Mouse (Mus musculus) liver, postnatal 0 days (tissue): ENCODE measurements at regions not wholly inside any gene's neighbourhood (a gene's known extent, or its start where the extent isn't known, plus 50 kb on each side); places are given as distances from the start of the nearest gene placed in this dataset.
"Not testable (repeated sequence)": the region's sequence is repeated elsewhere in the genome, so short reads cannot be mapped to it uniquely, and the experiment has no call there.

ENCODE experiments used
- ATAC-seq: fragments of 200-750 bp; cut with Nextera tagmentation; 2 replicates; pipeline ENCODE4 v1.8.0; 2017; ENCODE audit warnings: mild to moderate bottlenecking, moderate library complexity
- DNase-seq: peaks from one replicate; pipeline ENCODE4 v3.0.0-alpha.2; 2016
- H3K27ac ChIP-seq: fragments of 300-500 bp; sonication (generic); 2 replicates; pipeline ENCODE4 v1.5.1; 2014; ENCODE audit warnings: antibody characterized with exemption, moderate library complexity, mild to moderate bottlenecking, low read depth
- H3K27me3 ChIP-seq: fragments of 300-500 bp; sonication (generic); 2 replicates; pipeline ENCODE4 v1.6.1; 2014; ENCODE audit warnings: low read length, control low read depth, mixed read lengths; ENCODE audit not compliant: insufficient read depth
- H3K36me3 ChIP-seq: fragments of 300-500 bp; sonication (generic); replicated peaks from 2 replicates; pipeline ENCODE4 v1.6.1; 2014; ENCODE audit warnings: mild to moderate bottlenecking, control low read depth, low read length, moderate library complexity, mixed read lengths; ENCODE audit not compliant: insufficient read depth
- H3K4me1 ChIP-seq: fragments of 300-500 bp; sonication (generic); 2 replicates; pipeline ENCODE4 v1.6.1; 2014; ENCODE audit warnings: antibody characterized with exemption, mild to moderate bottlenecking, control low read depth; ENCODE audit not compliant: insufficient read depth
- H3K4me2 ChIP-seq: fragments of 300-500 bp; sonication (generic); 2 replicates; pipeline ENCODE4 v1.6.1; 2014; ENCODE audit warnings: low read depth, mild to moderate bottlenecking, low read length, moderate library complexity, mixed read lengths
- H3K4me3 ChIP-seq: fragments of 300-500 bp; sonication (generic); 2 replicates; pipeline ENCODE4 v1.5.1; 2014; ENCODE audit warnings: low read depth, low read length
- H3K9ac ChIP-seq: fragments of 300-500 bp; sonication (generic); replicated peaks from 2 replicates; pipeline ENCODE4 v1.6.1; 2014; ENCODE audit warnings: mild to moderate bottlenecking, moderate library complexity
- H3K9me3 ChIP-seq: fragments of 300-500 bp; sonication (generic); 2 replicates; pipeline ENCODE4 v1.6.1; 2016; ENCODE audit warnings: mild to moderate bottlenecking, control low read depth, low read length, mixed read lengths
- CTCF ChIP-seq: sonication (generic); IDR thresholded peaks from 2 replicates; pipeline ENCODE4 v1.5.1; 2016; ENCODE audit warnings: antibody characterized with exemption, low read depth
- EP300 ChIP-seq: IDR thresholded peaks from 2 replicates; pipeline ENCODE4 v1.6.1; 2016; ENCODE audit warnings: antibody characterized with exemption, low read depth, mild to moderate bottlenecking
- WGBS: fragments of 180-500 bp; shearing (Covaris S2); extraction: QIAGEN DNeasy Blood & Tissue Kit; methylation state at CpG from one replicate; pipeline ENCODE4 v1.1.7; 2014; ENCODE audit not compliant: insufficient replicate concordance; 5-methylcytosine and 5-hydroxymethylcytosine counted together

DNA sequence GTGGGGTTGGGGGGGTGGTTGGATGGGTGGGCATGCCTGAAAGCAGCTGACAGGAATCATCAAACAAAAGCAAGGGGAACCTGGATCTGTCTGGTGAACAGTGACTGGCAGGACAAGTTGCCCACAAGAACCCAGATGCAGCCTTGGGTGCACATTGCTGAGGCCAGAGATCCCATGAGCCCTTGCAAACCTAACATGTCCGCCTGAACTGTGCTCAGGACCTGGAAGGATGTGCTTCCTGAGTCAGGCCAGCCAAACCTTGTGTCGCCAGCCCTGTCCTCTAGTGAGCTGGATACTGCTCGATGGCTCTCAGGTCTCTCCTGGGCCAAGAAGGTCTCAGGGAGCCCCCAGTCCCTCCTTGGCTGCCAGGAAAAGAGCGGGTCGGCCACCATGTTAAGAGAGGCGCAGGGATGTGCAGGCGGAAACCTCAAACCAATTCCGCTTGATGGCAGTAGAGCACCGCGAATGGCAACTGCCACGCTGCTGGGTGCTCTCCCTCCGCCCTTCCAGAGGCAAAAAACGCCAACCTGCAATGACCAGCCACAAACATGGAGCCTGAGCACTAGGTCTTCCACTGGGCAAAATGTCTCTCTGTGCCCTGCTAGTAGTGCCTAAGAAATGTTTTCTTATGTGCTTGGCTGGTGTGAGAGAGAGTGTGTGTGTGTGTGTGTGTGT lies 140.2 kb downstream of the Pls3 start:
- H3K4me3 ChIP-seq, ATAC-seq, H3K4me1 ChIP-seq, H3K4me2 ChIP-seq, H3K27me3 ChIP-seq, H3K9ac ChIP-seq, H3K36me3 ChIP-seq, H3K27ac ChIP-seq, H3K9me3 ChIP-seq: not testable (repeated sequence)
- peak; percentile 17 for DNase-seq
- TF ChIP-seq CTCF: peak; percentile 42
- 68% methylated on average over 7 of the region's 13 CpGs for WGBS

DNA sequence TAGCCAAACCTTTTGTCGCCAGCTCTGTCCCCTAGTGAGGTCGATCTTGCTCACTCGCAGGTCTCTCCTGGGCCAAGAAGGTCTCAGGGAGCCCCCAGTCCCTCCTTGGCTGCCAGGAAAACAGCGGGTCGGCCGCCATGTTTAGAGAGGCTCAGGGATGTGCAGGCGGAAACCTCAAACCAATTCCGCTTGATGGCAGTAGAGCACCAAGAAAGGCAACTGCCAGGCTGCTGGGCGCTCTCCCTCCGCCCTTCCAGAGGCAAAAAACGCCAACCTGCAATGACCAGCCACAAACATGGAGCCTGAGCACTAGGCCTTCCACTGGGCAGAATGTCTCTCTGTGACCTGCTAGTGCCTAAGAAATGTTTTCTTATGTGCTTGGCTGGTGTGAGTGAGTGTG lies 141.3 kb downstream of the Pls3 start:
- not testable (repeated sequence) for H3K9me3 ChIP-seq, H3K27ac ChIP-seq, H3K9ac ChIP-seq, H3K4me3 ChIP-seq, H3K27me3 ChIP-seq, H3K36me3 ChIP-seq, H3K4me1 ChIP-seq, ATAC-seq, H3K4me2 ChIP-seq
- TF ChIP-seq CTCF: peak; percentile 49
- WGBS: 70% methylated on average over 11 of the region's 11 CpGs
- DNase-seq: peak; percentile 24

DNA sequence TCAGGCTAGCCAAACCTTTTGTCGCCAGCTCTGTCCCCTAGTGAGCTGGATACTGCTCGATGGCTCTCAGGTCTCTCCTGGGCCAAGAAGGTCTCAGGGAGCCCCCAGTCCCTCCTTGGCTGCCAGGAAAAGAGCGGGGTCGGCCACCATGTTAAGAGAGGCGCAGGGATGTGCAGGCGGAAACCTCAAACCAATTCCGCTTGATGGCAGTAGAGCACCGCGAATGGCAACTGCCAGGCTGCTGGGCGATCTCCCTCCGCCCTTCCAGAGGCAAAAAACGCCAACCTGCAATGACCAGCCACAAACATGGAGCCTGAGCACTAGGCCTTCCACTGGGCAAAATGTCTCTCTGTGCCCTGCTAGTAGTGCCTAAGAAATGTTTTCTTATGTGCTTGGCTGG lies 145.2 kb downstream of the Pls3 start:
- not testable (repeated sequence) for ATAC-seq, H3K4me1 ChIP-seq, H3K4me2 ChIP-seq, H3K27ac ChIP-seq, DNase-seq, H3K9me3 ChIP-seq, H3K36me3 ChIP-seq, H3K9ac ChIP-seq, H3K4me3 ChIP-seq, H3K27me3 ChIP-seq
- peak; percentile 40 for TF ChIP-seq CTCF
- WGBS: 67% methylated on average over 12 of the region's 12 CpGs

DNA sequence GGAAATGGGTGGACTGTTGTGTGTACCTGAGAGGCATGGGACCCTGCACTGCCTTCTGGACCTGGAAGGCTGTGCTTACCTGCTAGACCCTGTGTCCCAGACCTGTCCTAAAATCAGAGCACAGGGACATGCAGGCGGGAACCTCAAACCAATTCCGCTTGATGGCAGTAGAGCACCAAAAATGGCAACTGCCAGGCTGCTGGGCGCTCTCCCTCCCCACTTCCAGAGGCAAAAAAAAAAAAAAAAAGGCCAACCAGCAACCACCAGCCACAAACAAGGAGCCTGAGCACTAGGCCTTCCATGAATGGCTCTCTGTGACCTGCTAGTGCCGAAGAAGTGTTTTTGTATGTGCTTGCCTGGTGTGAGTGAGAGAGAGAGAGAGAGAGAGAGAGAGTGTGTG lies 146.5 kb downstream of the Pls3 start:
- Histone ChIP-seq H3K4me1 (no peaks in the 10 kb centered on the region), H3K36me3 (no peaks in the 10 kb centered on the region), H3K9ac (no peak overlapping the region), H3K4me3 (no peak overlapping the region), H3K27me3 (no peaks in the 10 kb centered on the region), H3K27ac (no peak overlapping the region), H3K4me2 (no peak overlapping the region), H3K9me3 (no peaks in the 10 kb centered on the region)
- no peak for DNase-seq
- WGBS: 83% methylated on average over 3 of the region's 4 CpGs
- no peak for ATAC-seq
- TF ChIP-seq EP300 (no peak), CTCF (peak; percentile 35; the same call in 1 of the 2 replicates)

DNA sequence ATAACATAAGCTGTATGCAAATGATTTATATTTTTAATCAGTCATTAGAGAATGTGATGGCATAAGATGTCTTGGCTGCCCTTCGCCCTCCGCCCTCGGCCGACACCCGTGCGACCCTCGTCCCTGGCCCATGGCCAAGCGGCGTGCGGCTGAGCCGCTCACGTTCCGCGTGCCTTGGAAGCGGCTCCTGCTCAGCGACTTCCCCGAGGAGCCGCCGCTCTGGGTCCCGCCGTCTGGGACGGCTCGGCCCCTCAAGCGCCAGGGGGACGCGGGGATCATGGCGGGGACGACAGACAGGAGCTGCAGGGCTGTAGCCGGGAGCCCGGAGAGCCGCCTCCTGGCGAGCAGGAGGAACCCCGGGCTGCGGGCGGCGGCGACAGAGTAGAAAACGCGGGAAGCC lies 145.5 kb upstream of the Rab39b start:
- H3K36me3 ChIP-seq, H3K27me3 ChIP-seq, H3K27ac ChIP-seq, H3K9me3 ChIP-seq, H3K4me3 ChIP-seq, ATAC-seq, H3K4me2 ChIP-seq, DNase-seq, H3K9ac ChIP-seq, H3K4me1 ChIP-seq: not testable (repeated sequence)
- WGBS: 75% methylated on average over 22 of the region's 39 CpGs

DNA sequence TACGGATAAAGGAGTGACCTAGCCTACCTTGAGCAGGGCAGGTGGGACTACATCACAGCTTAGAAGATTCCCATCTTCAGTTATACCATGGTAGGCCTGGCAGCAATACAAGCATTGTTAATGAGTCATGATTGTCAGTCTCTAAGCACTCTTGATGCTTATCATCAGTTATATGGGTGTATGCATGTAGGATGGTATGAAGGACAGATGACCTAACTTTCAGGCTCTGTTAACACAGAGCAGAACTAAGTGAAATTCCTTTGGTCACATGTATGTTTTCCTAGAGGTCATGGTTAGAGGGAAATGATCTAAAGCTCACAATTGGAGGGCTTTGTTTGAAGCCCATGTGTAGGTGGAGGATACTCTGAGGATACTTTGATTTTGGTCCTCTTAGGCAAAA lies 121.9 kb upstream of the Rab39b start:
- 17% methylated on average over 1 of the region's 1 CpGs for WGBS
- TF ChIP-seq CTCF (no peak), EP300 (no peak)

DNA sequence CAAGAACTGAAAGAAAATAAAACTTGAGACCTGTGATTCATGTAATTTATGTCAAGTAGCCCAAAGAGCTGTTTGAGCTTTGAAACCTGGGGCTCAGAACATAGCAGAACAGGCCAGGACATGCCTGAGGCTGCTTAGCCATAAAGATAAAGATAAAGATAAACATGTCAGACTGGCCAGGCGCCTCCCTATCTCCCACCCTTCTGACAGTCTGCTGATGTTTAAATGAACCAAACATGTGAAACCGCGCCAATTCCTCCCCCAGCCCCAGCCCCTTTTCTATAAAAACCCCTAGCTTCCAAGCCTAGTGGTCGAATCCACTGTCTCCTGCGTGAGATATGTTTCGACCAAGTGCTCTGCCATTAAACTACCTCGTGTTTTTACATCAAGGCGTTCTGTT lies 97.2 kb upstream of the Rab39b start:
- H3K4me3 ChIP-seq, H3K9me3 ChIP-seq, H3K27me3 ChIP-seq, H3K36me3 ChIP-seq, DNase-seq, ATAC-seq, H3K27ac ChIP-seq, H3K4me1 ChIP-seq, H3K4me2 ChIP-seq, H3K9ac ChIP-seq: not testable (repeated sequence)
- WGBS: 80% methylated on average over 8 of the region's 8 CpGs

More for the DNA sequence above, 121.9 kb upstream of the Rab39b start:
- Histone ChIP-seq H3K27me3 (no peaks in the 10 kb centered on the region), H3K4me2 (no peak overlapping the region), H3K9ac (no peak overlapping the region), H3K36me3 (no peaks in the 10 kb centered on the region), H3K27ac (no peak overlapping the region), H3K9me3 (no peaks in the 10 kb centered on the region), H3K4me1 (no peaks in the 10 kb centered on the region), H3K4me3 (no peak overlapping the region)
- DNase-seq: no peak
- ATAC-seq: no peak
